Mouse (Mus musculus) frontal cortex, adult (tissue): Measurements from ENCODE around the gene Cldn13.

ENCODE experiments used
- ATAC-seq: cut with Nextera tagmentation; 2 replicates; pipeline ENCODE4 v1.9.2; 2017; ENCODE audit warnings: mild to moderate bottlenecking, moderate library complexity, mixed read lengths; ENCODE audit not compliant: low TSS enrichment

Cldn13 gene

GRCm38 (mm10) chr5:134891552-134891951, 23.8 kb downstream of the Cldn13 start:
- no peak for ATAC-seq

DNA sequence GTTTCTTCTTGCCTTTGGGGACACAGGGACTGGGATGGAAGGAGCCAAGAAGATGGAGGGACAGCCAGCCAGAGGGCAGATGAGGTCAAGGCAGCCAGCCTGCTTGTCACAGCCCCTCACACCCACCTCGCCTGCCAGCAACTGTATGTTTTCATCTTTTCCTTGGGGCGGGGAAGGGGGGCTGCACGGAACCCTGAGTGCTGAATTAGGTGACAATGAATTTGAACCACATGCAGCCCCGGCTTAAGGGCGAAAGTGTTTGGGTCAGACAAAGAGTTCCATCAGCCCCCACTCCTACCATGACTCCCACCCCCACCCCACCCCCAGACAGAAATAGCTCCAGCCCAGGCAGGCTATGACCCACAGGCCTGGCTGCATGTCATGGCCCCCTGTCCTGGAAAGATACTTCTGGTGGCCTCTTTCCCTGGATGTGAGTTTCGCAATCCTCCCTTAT, 24.7 kb downstream of the Cldn13 start:
- ATAC-seq = no peak

DNA sequence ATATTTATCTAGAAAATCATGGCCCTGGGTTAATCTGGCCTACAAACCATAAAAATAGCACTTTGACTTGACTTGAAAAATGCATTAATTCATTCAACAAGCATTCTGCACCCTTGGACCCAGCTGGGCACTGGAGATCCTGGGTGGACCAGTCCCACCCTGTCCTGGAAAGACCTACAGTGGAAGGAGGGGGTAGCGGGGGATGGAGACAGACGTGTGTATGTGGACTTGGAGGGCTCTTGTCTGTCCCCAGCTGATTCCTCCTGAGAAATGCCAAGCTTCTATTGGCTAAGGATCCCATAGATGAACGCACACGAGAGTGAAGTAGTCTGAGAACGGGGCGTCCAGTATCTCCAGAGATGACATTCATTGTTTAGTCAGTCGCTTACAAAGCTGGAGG, 26.8 kb downstream of the Cldn13 start:
- no peak for ATAC-seq

- no peak for ATAC-seq
Measured at GRCm38 (mm10) chr5:134887447-134888335, 27.6 kb downstream of the Cldn13 start.

DNA sequence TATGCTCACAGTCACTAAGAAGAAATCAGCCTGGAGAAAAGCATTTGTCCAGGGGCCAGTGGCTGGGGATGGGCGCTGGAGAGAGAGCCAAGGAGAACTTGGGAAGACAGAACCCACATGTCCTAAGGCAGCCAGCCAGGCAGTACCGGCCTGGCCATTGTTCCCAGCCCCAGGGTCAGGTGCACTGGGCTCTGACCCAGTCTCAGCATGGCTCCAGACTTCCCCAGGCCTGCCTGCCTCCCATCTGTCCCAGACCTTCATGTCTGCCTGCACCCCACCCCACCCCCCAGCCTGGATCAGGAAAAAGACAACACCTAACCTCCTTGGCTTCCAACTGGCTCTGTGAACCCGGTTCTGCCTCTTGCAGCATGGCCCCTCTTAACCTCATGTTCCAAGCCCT, 32.2 kb downstream of the Cldn13 start:
- no peak for ATAC-seq

DNA sequence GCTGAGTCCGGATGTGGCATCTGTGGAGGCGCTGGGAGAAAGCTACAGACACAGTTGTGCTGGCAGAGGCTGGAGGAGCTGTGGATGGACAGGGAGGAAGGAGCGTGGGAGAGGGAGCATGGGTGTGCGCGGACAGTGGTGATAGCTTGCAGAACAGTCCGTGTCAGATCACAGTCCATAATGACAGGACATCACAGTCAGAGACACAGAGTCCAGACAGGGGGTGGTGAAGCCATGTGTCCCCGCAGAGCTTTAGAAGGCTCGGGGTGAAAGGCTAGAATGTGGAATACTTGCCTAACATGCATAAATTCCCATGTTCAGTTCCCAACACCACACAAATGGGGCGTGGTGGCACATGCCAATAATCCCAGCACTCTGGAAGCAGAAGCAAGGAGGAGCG, 38.5 kb downstream of the Cldn13 start:
- no peak for ATAC-seq

GRCm38 (mm10) chr5:134875245-134875644, 40.1 kb downstream of the Cldn13 start:
- ATAC-seq = no peak

DNA sequence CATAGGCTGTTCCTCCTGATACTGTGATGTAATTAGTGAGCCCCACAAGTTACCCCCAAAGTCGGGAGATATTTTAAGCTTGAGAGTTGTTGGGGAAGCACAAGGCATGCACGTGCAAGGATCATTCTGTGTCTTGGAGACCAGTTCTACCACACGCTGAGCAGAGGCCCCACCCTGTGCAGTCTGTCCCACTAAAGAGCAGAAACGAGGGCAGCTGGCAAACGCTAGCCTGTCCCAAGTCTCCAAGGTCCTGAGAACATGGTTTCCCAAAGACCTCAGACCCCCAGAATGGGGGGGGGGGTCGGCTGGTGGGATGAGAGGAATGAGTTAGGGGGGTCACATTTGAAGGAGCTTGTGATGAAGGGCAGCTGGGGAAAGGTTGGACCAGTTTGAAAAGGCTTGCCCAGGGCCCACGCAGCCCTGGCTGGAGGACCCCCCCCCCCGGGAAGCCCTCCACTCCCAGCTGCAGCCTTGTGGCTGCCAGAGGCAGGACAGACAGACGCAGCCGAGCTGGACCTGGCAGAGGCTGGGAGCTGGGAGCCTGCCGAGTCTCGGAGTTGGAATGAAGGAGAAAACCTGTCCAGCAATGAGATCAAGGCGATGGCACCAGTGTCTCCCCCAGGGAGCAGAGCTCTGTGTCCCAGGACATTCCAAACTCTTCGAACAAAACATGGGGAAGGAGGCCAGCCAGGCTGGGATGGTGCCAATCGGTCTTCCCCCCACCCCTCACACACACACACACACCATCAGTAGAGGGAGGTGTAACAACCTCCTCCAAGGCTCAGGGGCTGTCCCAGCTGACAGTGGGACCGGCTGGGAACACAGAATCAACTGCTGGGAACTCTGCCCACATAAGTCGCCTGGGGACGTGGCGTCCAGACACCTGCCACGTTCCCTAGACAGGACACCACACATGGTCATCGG, 41.1 kb downstream of the Cldn13 start:
- no peak for ATAC-seq

- ATAC-seq = no peak
Measured at GRCm38 (mm10) chr5:134873034-134873433, 42.3 kb downstream of the Cldn13 start.

GRCm38 (mm10) chr5:134872597-134872996, 42.7 kb downstream of the Cldn13 start:
- ATAC-seq = no peak

GRCm38 (mm10) chr5:134868506-134868905, 46.8 kb downstream of the Cldn13 start:
- no peak for ATAC-seq

- ATAC-seq = no peak
Measured at GRCm38 (mm10) chr5:134867320-134868144, 47.8 kb downstream of the Cldn13 start.

DNA sequence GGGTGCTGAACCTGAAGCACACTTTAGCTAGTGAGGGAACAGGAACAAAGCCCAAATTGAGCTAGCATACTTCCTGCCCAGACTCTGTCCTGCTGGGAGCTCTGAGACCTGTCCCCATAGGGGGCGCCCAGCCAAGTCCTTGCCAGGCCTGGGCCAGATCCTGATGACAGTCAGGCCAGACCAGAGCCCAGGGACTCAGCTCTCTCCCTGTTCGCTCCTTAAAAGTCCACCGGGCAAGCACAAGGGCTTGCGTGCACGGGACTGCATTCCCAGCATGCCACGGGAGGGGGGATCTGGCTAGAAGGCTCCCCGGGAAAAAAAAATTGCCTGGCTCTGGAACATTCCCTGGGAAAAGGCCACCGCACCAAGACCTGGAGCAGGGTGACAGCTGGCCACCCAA, 50.2 kb downstream of the Cldn13 start:
- no peak for ATAC-seq
